Mouse (Mus musculus): ENCODE results near the gene Setd5.

DNA sequence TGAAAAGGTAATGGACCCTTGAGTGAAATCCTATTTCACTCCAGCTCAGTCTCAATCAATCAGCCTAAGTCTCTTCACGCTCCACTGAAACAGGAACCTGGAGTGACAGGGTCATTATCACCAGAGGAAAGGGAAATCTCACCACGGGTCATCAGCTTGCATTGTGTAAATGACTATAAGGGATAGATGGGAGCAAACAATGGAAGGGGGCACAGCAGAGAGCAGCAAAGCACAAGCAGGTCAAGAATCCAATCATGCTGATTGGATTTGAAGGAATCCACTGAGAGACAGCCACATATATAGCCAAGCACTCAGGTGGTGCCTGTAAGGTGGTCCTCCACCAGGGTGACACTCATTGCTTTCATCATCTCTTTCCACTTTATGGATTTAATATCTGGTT is 49.7 kb upstream of the Setd5 start:
- TF ChIP-seq POLR2A (IDR thresholded peaks at IDR 0.05; ENCODE audit: insufficient read depth, low read depth, low read length): no peak
- TF ChIP-seq CTCF (IDR thresholded peaks at IDR 0.05): no peak

Data from heart, adult 2 months (tissue).